Mouse (Mus musculus) right cerebral cortex, postnatal 25 days (tissue): ENCODE results near the gene Traf3.
A peak's percentile ranks its signal among the peaks of the same experiment; 100 is the strongest.

Experiments used
- DNase-seq: peaks from one replicate; pipeline ENCODE4 v3.0.0; 2022

Gene Traf3

DNA sequence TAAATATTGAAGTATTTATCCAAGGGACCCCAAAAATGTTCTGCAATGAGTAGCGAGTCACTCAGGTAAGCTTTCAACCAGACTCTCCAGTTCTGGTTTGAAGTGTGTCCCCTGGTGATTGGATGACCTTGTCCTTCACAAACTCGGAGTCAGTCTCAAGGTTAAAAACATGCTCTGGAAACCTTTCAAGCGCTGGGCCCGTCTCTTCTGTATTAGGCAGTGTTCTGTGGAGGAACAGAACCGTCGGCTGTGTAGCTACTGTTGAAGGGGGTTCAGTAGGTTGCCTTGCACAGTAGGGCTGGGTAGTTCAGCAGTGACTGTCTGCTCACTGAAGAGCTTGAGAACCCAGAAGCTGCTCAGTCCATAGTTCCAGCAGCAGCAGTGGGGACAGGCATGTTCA is 11.5 kb upstream of the Traf3 start:
- no peak for DNase-seq

DNA sequence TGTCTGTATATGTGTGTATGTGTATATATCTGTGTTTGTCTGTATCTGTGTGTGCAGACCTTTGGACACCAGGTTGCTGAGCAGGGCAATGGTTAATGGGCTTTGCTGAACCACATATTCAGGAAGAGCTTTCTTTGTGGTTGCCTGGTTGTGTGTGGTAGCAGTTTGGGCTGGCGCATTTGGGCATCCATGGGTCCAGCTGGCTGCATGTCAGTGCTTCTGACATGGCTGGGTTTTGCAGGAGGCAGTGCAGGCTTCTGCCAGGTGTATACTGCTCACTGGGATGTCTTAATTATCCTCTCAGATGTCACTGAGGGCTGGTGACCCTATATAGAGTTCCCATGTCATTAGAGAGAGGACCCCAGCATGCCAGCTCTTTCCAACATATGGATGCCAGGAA is 10.4 kb upstream of the Traf3 start:
- no peak for DNase-seq

DNA sequence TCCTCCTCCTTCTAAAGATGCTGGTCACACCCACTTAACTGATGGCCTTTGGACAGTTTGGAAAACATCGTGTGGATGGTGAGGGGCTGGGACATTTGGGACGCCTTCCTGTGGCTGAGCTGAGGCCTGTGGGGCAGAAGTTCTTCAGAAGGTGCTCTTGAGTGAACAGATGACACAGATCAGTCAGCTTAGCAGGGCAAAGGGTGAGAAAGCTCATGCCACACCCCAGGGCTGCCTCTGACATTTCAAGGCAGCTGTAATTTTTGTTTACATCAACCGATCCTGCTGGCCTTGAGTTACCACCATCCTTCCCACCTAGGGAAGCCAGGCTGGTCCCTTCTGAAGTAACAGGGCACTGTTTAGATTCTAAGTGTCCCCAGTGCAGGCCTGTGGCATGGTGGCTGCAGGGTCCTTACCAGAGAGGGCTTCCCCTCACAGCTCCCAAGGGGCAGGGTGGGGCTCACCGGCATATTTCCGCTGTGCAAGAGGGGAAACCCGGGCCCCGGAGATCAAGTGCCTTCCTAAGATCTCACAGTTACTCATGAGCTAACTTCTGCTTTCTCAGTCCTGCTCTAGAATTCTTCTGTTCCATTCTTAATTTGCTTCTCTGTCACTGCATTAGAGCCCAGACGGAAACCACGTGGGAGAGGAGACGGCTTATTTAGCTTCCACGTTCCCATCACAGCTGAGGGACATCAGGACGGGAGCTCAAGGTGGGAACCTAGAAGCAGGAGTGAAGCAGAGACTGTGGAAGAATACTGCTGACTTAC is 6.3 kb upstream of the Traf3 start:
- no peak for DNase-seq

DNA sequence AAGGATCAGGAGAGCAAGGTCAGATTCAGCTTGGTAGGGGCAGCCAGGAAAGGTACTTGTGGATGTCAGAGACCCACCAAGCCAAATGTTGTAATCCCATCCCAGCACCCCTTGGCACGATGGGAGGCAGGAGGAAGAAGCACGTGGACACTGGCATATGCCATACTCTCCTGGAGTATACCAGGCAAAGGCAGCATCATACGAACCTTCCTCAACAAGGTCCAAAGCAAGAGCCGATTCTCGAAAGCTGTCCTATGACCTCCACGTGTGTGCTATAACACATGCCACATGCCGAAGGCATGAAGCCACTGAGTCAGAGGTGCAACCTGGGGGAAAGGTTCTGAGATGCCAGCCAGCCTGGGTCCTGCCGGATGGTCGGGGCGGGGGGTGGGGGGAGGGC is 5.3 kb upstream of the Traf3 start:
- DNase-seq = no peak

DNA sequence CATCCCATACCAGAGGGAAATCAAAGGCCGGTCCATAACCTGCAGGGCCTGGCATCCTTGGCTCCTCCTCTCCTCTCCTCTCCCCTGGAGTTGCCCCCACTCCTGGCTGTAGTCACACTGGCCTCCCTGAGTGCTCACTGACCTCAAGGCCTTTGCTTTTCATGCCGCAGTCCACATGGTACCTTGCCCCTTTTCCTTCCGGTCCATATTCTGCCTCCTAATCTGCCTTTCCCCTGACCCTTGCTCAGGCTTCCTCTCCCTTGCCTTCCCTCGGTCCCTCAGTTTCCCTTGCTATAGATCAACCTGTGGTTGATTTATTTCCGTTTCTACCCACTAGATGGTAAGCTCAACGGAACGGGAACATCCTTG is 4.2 kb upstream of the Traf3 start:
- DNase-seq = no peak

DNA sequence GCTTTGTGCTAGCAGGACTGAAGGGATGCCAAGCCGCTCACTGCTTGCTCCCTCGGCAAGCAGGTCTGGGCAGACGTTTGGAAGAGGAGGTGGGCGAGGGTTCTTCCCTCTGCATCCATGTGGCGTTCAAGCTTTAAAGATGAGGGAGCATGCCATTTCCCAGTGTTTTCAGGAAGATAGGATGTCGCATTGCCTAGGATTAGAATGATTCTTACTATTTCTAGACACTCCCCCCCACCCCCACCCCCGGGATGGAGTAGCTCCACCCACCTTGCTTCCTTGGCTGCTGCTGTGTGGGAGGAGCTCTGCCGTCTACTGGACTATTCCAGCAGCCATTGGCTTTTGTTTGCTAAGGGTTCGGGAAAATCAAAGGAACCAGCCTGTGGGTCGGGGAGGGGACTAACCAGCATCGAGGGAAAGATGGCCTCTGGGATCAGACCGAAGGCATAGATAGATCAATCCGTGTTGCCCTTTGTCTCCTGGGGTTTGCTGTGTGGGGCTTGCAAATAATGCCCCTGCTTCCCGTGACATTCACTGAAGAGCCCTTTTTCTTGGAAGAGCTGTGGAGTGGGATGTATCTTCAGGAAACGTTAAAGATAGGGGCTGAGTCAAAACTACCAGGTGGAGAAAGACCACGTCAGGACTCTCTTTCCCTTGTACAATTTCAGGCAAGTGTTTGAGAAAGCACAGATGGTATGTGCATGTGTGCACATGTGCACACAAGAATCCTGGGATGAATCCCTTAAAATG is 3.7 kb upstream of the Traf3 start:
- peak; percentile 70 for DNase-seq

DNA sequence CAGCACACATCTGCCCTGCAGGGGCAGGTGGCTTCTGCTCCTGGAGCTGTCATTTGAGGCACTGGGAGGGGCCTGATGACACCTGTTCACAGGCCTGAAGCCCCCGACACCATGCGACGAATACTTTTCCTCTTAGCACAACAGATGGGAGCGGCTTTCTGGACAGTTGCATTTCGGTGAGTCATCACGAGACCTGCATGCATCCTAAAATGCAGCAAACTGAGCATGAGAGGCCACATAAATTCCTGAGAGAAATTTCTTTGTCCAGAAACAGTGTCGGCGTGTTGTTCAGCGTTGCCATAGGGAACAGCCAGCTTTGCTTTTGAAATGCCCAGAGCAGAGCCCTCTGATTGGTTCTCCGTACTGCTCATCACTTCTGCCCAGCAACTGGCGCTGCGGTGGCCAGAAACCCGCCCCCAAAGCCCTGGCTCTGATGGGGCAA is 1.8 kb upstream of the Traf3 start:
- peak; percentile 88 for DNase-seq

DNA sequence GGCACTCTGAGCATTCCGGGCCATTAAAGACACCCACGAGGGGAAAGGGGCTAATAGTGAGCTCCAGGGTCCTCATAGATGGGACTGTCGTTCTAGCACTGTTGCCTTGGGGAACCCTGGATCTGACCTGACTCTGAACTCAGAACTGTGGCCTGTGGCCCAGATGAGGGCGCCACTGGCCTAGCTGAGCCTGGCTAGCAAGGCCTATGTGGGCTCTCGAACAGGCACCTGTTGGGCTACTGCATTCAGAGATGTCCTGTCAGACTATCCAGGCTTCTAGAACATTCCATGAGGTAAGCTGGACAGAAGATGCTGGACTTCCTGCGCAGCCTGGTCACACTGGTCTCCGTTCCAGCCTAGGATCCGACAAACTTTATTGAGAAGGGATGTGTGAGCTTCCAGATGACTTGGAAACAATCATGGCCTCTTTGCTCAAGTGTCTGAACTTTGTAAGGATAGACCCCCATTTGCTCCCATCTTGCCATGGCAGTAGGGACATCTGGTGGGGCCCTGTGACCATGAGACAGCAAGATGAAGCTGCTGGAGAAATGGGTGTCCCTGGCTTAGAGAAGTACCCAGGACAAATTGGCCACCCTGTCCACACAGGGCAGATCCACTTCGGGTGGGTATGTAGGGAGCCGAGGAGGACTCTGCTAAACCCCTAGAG is 891 bp upstream of the Traf3 start:
- peak; percentile 32 for DNase-seq

DNA sequence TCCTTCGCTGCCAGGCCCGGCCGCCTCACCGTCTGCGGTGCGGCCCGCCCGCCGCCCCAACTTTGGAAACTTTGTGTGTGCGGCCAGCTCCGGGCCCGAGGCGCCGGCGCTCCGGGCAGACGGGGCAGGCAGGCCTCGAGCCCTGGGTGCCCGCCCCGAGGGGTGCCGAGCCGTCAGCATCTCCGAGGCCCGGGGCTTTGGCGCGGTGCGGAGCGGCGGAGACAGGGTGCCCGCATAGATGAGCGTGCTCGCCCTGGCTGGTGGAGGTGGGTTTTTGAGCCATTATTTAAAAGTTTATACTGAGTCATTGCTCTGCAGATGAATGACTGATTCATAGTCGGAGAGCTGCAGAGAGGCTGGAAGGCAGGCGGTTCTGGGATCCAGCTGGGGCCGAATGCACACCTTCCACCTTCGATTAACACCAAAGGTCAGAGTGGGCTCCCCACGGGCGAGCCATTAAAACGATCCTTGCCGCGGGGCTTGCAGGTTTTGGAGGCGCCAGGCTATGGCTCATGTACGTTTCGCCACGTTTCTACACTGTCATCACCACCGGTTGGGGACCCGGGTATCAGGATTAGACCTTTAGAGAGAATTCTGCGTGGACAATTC is 615 bp downstream of the Traf3 start:
- peak; percentile 44 for DNase-seq

DNA sequence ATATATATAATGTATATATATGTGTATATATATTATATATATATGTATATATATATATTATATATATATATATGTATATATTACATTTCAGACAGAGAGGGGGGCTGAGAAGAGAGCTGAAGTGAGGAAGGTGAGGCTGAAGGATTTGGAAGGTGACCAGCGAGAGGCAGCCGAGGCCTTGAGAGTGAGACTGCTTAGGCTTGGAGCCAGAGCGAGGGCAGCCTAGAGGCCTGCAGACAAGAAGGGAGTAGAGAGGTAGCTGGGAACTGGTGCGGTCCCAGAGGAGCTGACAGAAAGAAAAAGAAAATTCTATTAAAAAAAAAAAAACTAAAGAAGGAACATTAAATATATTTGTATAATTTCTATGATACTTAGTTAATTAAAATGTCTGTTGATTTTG is 2.7 kb downstream of the Traf3 start:
- DNase-seq = no peak

DNA sequence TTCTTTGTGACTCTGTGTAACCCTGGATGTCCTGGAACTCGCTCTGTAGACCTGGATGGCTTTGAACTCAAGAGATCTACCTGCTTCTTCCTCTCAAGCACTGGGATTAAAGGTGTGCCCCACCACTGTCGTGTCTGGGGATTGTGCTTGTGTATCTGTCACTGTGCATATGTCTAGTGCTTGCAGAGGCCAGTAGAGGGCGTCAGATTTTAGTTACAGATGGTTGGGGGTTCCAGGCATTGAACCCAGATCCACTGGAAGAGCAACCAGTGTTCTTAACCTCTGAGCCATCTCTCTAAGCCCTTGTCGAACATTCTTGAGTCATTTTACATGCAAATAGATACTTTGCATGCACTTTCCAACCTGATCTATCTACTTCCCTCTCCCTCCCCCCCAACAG is 12.6 kb downstream of the Traf3 start:
- no peak for DNase-seq

DNA sequence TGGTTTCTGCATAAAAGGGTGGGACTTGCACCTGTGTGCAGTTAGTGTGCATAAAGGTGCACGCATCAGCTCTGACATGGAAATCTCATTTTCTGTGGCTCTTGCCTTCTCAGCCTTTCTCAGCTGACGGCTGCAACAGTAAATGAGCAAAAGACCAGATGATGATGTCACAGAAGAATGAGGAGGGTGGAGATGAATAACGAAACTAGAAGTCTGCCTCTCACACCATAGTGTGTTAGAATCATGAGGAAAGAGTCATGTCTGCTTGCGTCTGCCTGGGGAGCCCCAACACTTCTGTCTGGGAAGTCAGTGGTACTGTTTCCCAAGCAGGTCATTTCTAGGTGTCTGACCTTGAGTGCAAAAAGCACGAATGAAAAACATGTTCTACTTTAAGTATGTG is 15.7 kb downstream of the Traf3 start:
- no peak for DNase-seq

DNA sequence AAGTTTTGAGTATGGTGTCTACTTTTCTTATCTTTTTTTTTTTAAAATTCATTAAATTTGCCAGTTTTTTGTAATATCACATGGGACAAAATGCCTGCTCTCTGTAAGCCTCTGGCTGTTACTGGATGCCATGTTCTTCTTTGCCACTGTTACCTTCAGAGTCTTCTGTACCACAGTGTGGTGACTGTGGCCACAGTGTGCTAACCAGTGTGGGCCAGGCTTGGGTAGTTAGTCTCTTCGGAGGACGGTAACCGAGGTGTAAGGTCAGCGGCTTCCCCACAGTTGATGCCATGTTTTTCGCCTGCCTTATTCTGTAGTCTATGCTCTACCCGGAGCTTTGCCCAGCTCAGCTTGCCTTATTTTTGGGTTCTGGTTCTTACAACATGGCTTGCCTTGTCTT is 16.2 kb downstream of the Traf3 start:
- DNase-seq = no peak

DNA sequence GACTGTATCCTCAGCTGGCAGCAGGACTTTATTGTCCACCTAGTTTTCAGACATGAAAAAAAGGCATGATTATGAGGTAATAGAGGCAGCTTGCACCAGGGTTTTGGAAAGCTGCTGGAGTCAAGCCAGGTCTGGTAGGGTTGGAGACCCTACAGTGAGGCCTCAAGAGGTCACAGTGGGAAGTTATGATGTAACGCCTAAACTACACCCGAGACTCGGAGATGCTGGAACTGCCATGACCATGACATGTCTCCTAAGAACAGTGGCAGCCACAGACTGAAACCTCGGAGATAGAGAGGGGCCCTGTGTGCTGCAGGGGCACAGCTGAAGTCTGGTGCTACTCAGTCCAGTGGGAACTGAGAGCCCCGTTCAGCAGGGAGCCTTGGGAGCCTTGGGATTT is 18.3 kb downstream of the Traf3 start, which contains the start of gene 4930595D18Rik:
Gene 4930595D18Rik, minus strand, starts transcription at position 16 of the 400 bp plus-strand sequence.
- DNase-seq = no peak

DNA sequence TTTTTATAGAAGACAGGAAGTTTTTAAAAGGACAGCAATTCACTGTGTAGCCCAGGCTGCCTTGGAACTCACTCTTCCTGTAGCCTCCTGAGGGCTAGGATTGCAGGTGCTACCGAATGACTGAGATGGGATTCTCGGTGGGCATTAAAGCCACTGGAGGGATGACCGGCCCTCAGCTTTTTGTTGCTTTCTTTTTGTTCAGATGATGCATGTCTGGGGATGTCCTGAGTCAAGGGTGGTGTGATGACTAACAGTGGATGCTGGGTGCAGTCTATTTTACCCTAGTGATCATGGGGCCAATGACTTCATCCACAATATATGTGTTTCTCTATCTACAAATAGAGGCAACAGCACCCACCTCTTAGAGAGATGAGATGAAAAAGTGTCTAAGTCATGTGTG is 20.8 kb downstream of the Traf3 start:
- DNase-seq = no peak

DNA sequence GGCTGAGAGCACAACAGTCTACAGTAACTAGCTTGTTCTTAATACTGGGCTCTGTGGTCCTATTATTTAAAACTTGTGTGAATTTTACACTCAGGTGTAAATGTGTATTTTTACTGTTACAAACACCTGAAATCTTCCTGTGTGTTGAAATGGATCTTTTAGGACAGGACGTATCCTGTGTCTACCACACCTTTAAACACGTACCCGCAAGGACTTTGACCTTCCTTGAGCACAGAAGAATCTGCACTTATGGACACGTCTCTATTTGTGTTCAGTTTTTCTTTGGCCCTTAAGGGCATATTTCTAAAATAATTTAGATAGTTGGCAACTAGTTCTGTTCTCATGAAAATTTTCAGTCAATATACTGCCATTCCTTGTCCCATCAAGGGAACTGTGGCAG is 22.1 kb downstream of the Traf3 start:
- no peak for DNase-seq

DNA sequence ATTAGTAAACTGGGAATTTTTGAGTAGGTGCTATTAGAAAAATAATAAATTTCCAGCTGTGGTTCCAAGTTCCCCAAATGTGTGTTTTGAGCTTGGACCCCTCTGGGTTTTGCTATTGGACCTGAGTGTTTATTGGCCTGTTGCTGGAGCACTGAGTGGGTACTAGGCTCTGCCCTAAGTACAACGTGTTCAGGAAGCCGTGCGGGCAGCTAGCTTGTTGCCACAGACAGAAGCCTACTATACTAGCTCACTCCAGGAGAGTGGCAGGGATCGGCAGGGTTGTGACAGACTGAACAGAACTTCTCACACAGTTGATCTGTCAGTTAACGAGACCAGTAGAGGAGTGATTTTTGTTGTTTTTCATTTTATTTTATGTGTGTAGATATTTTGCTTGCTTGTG is 24.2 kb downstream of the Traf3 start:
- no peak for DNase-seq

DNA sequence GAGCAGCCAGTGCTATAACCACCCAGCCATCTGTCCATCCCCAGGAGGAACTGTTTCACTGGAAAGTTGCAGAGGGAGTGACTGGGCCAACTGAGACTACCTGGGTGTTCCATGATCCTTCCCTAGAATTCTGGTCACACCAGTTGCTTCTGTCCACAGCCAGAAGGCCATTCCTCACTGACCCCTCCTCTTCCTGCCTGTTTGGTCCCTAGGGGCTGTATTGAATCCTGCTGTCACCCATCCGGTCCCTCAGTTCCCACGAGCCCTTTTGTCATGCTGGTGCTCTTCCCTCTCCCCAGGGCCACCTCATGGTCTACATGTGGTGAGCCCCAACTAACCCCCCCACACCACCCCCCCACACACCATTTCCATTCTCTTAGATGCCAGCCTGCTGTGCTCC is 24.7 kb downstream of the Traf3 start:
- DNase-seq = no peak

DNA sequence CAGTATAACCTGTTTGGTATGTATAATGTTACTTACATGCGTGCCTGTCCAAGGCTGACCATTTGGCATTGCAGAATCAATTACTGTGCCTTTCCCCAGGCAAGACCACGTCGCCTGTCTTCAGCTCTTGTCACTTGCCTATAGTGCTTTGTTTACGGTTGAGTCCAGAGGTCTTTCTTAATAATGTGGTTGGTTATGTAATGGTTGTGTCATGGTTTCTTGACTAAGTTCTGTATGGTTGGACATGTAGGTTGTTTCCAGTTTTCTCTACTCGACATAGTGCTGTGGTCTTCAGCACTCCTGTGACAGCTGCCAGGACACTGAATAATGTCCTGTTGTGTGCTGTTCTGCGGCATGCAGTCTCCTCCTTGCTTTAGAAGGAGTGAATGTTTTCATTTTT is 26.6 kb downstream of the Traf3 start:
- DNase-seq = no peak

DNA sequence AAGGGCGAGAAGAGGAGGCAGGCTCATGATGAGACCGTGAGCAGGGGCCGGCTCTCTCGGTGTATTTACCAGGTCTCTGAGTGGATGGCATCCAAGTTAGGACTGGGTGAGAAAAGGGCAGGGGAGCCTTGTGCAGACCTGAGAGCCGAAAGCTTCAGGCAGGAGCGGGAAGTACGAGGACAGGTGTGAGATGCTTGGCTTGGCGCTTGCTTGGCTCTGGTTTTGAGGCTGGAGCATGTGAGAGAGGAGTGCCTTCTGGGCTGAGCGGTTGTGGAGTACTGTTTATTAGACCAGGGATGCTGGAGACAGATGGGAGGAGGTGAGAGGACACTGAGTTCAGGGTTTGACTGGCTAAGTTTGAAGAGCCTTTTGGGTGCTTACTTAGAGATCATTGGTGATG is 27.2 kb downstream of the Traf3 start:
- DNase-seq = no peak

DNA sequence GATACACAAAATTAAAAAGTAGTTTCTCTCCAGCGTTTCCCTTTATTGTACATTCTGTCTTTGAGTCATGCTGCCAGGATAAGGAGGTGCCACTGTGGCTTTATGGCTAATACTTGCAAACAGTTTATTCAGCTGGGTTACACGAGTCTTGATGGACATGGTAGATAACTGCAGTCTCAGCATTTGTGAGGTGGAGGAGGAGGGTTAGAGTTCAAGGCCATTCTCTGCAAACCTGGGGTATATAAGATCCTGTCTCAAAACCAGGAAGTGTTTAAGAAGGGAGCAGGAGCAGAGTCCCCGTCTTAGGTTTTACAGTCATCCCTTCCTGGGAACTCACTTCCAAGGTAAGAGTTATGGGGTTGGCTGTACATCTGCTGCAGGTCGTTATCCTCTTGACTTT is 30.4 kb downstream of the Traf3 start:
- DNase-seq = no peak

DNA sequence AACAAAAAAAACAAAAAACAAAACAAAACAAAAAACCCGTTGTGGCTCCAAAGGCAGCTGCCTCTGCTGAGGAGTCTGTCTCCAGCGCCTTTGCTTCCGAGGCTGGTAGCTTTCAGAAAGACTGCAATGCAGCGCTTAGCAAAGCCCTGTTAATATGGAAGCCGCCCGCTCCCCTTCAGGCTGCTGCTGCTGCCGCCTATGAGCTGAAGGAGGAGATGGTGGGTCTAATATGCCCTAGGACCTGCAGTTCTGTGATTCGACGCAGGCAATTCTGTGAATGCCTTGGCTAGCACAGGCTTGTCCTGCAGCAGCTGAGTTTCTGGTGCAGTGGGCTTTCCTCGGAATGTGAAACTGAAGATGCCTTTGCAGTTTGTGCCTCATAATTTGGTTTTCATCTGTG is 36.9 kb downstream of the Traf3 start:
- peak; percentile 30 for DNase-seq

DNA sequence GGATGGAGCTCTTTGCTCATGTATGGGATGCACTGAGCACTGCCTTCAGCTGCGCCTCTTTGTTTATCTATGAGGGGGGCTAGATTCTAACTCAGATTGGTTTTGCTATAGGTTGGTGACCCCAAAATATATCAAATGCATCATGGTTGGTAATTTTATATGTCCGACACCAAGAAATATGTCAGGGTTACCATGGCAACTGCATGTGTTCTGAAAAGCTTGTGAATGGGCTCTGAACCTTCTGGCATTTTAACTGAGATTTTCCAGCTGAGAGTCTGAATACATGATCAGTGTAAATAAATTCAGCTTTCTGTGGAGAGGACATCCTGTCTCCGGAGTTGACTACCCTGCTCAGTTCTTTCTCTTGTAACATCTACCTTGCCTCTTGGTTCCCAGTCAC is 37.8 kb downstream of the Traf3 start:
- no peak for DNase-seq

DNA sequence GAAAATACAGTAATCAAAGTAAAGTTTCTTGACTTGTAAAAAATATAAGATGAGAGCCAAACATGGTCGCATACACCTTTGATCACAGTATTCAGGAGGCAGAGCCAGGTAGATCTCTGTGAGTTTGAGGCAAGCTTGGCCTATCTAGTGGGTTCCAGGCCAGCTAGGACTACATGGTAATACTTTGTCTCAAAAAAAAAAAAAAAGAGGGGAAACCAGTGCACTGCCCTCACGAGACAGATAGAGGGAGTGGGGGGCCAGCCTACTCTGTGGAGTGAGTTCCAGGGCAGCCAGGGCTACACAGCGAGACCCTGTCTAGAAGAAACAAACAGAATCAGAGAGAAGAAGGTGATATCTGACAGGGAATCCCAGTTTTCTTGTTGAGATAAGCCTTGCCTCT is 41.5 kb downstream of the Traf3 start:
- DNase-seq = no peak
